Mouse (Mus musculus): ENCODE measurements at regions not wholly inside any gene's neighbourhood (a gene's known extent, or its start where the extent isn't known, plus 50 kb on each side); places are given as distances from the start of the nearest gene placed in this dataset.

GRCm38 (mm10) chr10:110553954-110554353 is 98.0 kb upstream of the Nav3 start:
- TF ChIP-seq CTCF (IDR thresholded peaks at IDR 0.05 in 2 of 3, conservative IDR thresholded peaks at IDR 0.05 in 1 of 3; ENCODE audit: control insufficient read depth in 1 of 3, insufficient read depth in 1 of 3, low read depth in 2 of 3, low read length in 3 of 3, poor library complexity in 1 of 3, severe bottlenecking in 1 of 3) (no peak), KAT2A (conservative IDR thresholded peaks at IDR 0.05; ENCODE audit: low read depth, low read length) (no peak), ETS1 (IDR thresholded peaks at IDR 0.05; ENCODE audit: low read depth, low read length) (no peak), ZC3H11A (IDR thresholded peaks at IDR 0.05; ENCODE audit: low read depth, low read length) (no peak), CHD1 (IDR thresholded peaks at IDR 0.05; ENCODE audit: low read depth, low read length) (no peak), POLR2AphosphoS2 (IDR thresholded peaks at IDR 0.05; ENCODE audit: low read length) (no peak), ZMIZ1 (IDR thresholded peaks at IDR 0.05; ENCODE audit: low read depth, low read length) (no peak), POLR2AphosphoS5 (IDR thresholded peaks at IDR 0.05; ENCODE audit: borderline replicate concordance, low read depth, low read length) (no peak), MAFK (IDR thresholded peaks at IDR 0.05; ENCODE audit: borderline replicate concordance, low read depth, low read length) (no peak), POLR2A (IDR thresholded peaks at IDR 0.05; ENCODE audit: control insufficient read depth in 1 of 2, insufficient read depth in 1 of 2, low read depth in 1 of 2, low read length in 2 of 2, poor library complexity in 1 of 2) (no peak), NRF1 (IDR thresholded peaks at IDR 0.05; ENCODE audit: insufficient read depth, low read depth, low read length, poor library complexity, severe bottlenecking) (no peak), TCF12 (IDR thresholded peaks at IDR 0.05; ENCODE audit: low read depth, low read length) (no peak), SIN3A (IDR thresholded peaks at IDR 0.05; ENCODE audit: low read length) (no peak), GATA1 (IDR thresholded peaks at IDR 0.05; ENCODE audit: low read depth, low read length) (no peak)
